Mouse (Mus musculus) regulatory T cell (primary cell): Measurements from ENCODE around the gene Fgf22.

Experiments
- in situ Hi-C: fragments of 300-600 bp; cut with MboI, MseI; formaldehyde crosslinking; loops from one replicate; pipeline ENCODE4 v1.15.1; 2025; ENCODE audit warnings: high pct_unique_total_duplicates

Fgf22 gene

DNA sequence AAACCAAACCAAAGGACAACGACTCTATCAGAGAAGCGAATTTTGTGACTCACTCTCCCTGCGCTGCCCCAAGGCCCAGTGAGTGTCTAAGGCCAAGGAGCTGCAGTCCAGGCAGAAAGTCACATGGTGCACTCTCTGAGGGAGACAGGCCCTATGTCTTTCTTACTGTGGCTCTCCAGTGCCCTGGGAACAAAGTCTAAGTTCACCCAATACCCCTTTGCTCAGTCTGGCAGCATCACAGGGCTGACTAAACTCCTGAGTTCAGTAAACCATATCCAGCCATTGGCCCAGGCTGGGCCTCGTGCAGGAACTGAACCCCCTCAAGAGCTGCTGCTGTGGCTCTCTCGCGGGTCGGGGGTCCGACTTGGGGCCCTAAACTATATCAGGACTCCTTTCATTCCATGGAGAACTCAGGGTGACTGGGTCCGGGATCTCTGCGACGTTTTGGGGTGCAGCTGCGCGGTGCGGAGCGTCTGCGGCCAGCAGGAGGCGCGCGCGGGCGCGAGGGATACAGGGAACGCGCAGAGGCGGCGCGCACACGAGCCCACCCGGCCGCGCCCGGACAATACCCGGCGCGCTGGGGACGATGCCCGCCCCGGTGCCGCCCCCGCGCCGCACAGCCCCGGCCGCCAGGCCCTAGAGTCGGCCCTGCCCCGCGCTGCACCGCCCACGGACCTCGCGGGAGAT is 38.3 kb downstream of the Fgf22 start, which contains the start of gene Palm:
TSS of gene Palm (plus strand) at position 522 of the 687 bp plus-strand sequence.
- in situ Hi-C loops: no loop called here

DNA sequence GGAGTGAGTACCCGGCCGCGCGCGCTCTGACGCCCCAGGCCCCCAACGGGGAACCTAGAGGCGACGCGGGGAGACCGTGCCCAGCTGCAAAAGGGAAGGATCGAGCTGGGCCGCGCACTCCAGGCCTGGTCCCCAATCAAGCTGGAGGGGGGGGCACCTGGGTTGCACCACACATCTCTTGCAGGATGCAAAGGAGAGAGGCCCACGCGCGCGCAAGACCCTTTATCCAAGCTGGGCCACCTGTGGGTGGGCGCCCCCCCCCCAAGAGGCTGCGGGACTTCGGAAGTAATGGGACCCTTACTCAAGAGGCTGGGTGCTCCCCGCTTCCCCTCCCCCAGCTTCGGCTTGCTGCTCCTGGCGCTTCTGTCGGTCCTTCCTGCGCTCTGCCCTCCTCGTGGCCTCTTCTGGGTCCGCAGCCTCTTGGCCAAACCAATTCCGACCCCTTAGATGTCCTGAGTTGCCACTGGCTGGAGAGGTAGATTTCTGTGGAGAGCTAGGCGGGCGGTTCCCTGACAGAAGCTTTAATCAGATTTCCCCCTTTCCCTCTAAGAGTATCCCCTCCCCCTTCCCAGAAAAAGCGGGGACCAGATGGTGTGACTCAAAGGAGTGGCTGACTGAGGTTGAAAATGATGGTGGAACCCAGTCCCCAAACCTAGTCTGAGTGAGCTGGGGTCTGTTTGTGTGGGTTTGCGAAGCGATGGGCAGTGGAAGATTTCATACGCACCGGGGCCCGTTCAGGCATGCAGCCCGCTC is 39.0 kb downstream of the Fgf22 start:
- in situ Hi-C loops: no loop called here

DNA sequence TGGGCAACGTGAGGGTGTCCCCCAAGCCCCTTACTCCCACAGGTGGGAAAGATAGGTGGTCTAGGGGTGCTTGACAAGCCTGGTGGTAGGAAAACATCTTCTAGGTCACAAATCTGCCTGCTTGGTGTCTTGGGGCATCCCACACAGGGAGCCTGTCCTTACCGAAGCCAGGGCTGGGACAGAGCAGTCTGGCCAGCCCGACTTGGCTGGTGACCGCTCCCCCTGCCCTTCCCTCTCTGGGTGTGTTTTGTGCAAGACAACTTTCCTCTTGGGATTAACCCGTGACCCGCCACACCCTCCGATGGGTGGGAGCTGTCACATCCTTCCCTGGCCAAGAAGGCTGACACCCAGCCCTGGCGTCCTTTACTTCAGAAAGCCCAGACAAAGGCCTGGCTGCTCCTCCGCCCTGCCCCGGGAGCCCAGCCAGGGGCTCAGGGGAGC is 39.6 kb downstream of the Fgf22 start:
- in situ Hi-C loops: no loop called here

DNA sequence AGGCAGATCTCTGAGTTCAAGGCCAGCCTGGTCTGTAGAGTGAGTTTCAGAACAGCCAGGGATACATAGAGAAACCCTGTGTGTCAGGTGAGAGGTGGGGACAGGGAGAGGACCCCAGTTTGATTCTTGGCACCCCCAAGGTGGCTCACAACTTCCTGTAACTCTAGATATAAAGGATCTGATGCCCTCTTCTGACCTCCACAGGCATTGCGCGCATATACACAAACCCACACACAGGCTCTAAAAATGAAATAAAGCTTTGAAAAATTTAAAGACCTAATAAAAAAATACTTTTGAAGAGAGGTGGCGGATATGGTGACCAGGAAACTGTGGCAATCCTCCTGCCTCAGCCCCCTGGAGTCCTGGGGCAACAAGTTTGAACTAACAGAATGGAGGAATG is 41.0 kb downstream of the Fgf22 start:
- in situ Hi-C loops: no loop called here

DNA sequence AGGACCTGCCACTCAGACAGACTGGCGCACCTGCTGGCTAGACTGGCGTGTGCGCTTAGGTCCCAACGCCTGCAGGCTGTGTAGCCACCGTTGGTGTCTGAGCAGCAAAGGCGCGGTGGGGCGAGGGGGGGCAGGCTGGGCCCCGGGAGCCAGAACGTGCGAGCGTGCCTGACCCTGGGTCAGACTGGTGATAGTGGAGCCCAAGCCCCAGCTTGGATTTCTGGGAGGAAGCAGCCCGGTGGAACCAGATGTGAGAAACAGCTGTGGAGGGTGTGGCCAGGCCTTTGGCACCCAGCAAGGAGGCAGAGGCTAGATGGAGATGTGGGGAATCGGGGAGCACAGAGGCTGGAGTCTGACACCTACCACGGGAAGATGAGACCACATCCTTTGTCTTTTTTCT is 42.5 kb downstream of the Fgf22 start:
- in situ Hi-C loops: no loop called here

DNA sequence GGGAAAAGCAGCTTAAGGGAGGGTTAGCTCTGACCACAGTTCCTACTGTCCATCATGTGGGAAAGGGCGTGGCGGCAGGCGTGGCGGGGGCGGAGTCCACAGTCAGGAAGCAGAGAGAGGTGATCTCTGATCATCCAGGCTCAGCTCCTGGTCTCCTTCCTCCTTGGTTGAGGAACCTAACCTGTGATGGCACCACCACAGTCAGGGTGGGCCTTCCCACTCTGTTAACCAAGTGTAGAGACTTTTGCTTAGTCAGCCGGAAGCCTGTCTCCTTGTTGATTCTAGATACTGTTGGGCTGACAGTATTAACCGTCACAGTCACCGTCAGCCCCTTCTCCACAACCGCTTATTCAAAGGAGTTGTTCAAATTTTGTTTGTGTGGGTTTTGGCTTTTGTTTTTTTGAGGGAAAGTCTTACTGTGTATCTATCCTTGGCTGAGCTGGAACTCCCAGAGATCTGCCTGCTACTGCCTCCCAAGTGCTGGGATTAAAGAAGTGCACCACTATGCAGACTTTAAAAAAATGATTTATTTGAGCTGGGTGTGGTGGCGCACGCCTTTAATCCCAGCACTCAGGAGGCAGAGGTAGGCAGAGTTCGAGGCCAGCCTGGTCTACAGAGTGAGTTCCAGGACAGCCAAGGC is 43.5 kb downstream of the Fgf22 start:
- in situ Hi-C loops: no loop called here

DNA sequence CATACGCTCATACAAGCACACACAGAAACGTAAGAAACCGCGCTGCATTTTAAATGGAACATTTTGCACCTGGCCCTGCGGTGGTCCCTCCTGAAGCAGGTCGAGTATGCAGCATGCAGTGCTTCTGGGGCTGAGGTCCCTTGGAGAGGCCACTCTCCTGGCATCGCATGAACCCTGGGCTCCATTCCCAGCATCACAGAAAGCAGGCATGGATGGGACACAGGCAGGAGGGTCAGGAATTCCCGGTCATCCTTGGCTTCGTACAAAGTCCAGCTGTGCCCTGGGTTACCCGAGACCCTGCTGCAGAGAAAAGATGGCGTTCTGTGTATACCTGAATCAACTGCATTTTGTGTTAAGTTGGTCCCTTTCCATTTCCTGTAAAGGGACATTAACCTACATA is 45.6 kb downstream of the Fgf22 start:
- in situ Hi-C loops: no loop called here

DNA sequence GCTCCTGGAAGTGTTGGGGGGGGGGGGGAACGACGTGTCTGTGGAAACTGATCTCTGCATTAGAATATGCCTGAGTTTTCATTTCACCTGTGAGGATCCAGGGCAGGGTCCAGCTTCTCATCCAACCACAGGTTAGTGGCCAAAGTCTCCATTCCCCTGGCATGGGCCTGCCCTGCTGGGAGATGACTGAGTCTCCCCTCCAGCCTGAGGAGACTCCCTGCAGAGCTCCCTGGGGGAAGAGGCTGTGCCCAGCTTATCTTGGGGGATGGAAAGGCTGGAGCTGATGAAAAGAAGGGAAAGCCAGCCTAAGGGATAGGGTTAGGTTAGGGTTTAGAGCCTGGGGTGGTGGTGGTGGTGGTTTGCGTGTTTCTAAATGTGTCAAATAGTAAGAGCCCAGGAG is 47.0 kb downstream of the Fgf22 start:
- in situ Hi-C loops: no loop called here

DNA sequence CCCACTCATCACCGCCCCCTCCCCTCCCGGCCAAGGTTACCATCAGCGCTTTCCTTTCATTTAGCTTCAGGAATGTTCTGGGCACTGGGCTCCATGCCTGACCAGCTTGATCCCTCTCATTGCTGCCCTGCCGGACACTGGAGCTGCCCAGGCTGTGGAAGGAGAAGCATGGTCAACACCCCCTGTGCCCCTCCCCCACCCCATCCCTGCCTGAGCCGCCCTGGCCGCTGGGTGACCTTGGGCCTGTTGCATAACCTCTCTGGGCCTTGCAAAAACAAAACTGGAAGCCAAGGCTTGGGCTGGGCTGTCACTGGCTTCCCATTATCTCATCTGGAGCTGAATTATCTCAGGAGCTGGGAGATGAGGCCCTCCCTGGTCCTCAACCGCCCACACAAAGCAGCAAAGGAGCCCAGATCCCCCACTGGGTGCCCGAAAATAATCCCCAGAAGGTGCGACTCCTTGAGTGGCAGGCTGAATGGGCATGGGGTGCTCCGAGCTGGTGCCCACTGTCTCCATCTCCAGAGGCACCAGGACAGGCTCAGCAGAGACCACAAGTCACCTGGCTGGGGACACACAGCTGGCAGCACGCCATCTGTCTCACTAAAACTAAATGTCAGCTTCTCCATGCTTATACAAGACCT is 47.6 kb downstream of the Fgf22 start:
- in situ Hi-C loops: no loop called here

DNA sequence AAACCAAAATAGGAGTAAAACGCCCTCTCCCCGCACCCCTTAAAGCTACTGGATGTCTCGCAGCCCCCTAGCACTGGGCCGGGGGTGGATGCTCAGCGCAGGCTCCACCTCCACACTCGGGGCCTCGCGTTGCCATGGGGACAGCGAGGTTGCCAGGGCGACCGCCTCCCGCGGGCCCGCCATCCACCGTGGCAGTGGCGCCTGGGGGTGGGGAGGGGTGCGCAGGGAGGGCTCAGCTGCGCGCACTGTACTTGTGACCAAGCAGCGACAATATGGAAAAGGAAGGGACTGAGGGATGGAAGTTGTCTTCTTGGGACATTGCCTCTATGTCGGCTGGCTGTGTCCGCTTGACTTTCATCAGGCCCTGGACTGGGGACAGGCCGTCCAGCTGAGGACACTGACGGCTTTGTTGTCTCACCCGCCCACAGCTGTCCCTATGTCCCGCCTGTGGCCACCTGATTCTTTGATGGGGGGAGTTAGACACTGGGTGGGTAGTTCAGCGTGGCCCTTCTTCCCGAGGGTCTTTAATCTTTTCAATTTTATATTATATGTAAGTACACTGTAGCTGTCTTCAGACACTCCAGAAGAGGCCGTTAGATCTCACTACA is 48.9 kb downstream of the Fgf22 start:
- in situ Hi-C loops: no loop called here

DNA sequence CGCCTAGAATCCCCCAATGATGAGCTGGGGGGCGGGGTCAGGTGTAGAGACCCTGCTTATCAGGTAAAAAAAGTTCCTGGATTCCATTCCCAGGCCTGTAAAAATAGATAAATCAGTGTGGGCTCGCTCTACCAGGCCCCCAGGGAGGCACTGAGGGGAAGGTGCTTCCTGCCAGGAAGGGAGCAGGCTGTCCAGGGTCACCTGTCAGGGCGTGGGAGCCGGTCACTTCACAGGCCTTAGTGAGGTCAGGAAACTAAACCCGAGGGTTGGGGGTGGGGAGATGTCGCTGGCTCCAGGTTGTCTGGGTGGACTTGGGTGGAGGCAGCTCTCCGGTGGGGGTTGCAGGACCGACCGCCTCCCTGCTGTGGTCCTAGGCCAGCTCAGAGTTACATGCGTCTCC is 50.8 kb downstream of the Fgf22 start:
- in situ Hi-C loops: no loop called here

DNA sequence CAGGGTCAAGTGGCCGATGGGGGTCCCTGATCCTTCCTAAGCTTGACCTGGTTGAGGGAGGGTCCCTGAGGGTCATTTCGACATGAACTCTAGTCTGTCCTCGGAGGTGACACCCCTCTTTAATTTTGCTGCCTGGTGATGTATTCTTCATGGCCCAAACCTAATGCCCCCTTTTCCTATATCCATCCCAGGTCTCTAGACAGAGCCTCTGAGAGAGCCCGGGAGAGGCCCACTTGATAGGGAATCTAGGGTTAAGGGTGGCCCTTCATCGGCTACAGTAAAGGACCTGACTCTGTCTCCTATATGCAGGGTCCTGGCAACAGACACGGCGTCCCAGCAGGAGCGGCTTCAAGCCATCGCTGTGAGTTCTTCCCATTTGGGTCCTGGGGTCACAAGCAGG is 51.5 kb downstream of the Fgf22 start:
- in situ Hi-C loops: no loop called here

DNA sequence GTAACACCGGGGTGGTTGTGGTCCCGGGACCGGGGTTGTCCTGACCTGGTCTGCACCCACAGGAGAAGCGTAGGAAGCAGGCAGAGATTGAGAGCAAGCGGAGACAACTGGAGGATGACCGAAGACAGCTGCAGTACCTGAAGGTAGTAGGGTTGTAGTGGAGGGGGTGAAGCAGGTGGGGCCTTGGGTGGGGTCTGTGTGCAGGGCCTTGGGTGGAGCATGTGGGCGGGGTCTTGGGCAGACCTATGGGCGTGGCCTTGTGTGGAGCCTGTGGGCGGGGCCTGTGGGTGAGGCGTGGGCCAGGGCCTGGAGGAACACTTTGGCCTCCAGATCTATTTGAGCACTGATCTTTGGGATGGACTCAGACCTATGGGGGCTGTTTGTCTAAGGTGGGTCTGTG is 52.1 kb downstream of the Fgf22 start:
- in situ Hi-C loops: no loop called here

DNA sequence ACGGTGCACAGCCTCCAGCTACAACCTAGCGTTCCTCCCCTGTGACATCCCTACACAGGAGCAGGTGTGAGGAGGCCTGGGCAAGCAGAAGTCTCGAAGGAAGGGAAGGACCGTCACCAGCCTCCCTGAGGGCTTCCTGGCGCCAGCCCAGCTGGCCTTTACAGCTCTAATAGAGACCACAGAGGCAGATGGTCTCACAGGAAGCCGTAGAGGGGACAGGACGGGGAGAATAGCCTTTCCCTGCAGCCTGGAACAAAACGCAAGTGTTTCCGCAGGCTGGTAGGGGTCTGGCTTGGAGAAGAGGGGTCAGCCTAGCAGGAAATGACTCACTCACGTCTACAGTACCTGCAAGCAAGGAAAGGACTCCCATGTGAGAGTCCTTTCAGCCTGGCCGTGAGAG is 53.0 kb downstream of the Fgf22 start:
- in situ Hi-C loops: no loop called here
